Mouse (Mus musculus): ENCODE data around the gene Rapgef5.
A peak's percentile ranks its signal among the peaks of the same experiment; 100 is the strongest.

Gene Rapgef5

GRCm38 (mm10) chr12:117673188-117673587 lies 156.9 kb downstream of the Rapgef5 start:
- peak; percentile 6 for DNase-seq (ENCODE audit: low read depth)

GRCm38 (mm10) chr12:117674511-117674910 lies 158.2 kb downstream of the Rapgef5 start:
- no peak for DNase-seq (ENCODE audit: low read depth)

- no peak for DNase-seq (ENCODE audit: low read depth)
These were observed 160.0 kb downstream of the Rapgef5 start for GRCm38 (mm10) chr12:117676265-117676664.

DNA sequence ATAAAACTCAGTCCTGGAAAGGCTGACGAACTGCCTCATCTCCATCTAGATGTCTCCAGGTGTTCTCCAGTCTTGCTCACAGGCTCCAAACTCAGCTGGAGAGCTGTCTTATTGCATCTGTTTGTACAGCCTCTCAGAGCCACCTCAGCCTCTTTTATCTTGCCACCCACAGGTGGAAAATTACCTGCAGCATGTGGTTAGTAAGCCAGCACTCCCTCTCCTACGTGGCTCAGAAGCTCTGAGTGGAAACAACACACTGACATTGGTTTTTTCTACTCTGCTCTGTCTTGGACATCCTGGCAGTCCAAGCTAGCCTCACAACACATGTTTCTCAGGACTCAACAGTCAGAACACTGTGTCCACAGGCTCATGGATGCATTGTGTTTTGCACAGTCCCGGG lies 162.6 kb downstream of the Rapgef5 start:
- DNase-seq (ENCODE audit: low read depth): no peak

- no peak for DNase-seq (ENCODE audit: low read depth)
These were observed 163.5 kb downstream of the Rapgef5 start for GRCm38 (mm10) chr12:117679795-117680194.

GRCm38 (mm10) chr12:117681273-117681672 lies 165.0 kb downstream of the Rapgef5 start:
- no peak for DNase-seq (ENCODE audit: low read depth)

GRCm38 (mm10) chr12:117683377-117683776 lies 167.1 kb downstream of the Rapgef5 start:
- no peak for DNase-seq (ENCODE audit: low read depth)

GRCm38 (mm10) chr12:117683984-117684383 lies 167.7 kb downstream of the Rapgef5 start:
- DNase-seq (ENCODE audit: low read depth): no peak

GRCm38 (mm10) chr12:117684788-117685187 lies 168.5 kb downstream of the Rapgef5 start:
- DNase-seq (ENCODE audit: low read depth): no peak

- DNase-seq (ENCODE audit: low read depth): no peak
These were observed 169.1 kb downstream of the Rapgef5 start for GRCm38 (mm10) chr12:117685336-117685735.

DNA sequence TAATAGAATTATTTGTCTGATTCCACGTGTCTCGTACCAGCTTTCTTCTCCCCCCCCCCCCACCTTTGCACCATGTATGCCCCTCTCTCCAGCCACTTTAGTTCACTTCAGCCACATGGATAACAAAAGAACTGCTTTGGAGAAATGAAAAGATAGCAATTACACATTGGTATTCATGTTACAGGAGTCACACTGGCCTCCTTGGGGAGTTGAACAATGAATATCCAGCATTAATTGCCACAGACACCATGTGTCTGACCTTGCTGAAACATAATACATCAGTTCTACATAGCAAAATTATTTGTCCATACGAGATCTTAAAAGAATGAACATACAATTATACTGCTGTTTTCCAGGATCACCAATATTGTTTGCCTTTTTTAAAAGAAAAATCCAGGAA lies 170.5 kb downstream of the Rapgef5 start:
- DNase-seq (ENCODE audit: low read depth): no peak

GRCm38 (mm10) chr12:117688655-117689548 lies 172.6 kb downstream of the Rapgef5 start:
- DNase-seq (ENCODE audit: low read depth): no peak

GRCm38 (mm10) chr12:117691336-117691735 lies 175.1 kb downstream of the Rapgef5 start:
- DNase-seq (ENCODE audit: low read depth): no peak

DNA sequence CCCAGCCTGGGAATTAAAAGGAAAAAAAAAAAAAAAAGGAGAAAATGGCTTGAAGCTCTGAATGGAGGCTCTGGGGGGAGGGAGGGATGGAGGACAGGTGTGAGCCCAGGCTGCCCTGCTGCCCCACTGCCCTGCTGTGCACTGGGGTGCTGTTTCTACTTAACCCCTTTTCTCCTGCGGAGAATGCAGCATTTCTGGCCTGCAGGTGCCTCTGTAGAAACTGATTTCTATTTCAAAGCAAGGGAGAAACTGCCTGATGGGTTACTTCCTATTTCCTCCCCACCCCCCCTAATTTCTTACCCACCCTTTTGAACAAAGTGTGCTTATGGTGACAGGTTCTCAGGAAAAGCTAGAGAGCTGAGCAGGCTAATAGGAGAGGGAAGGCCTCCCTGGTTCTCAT lies 176.5 kb downstream of the Rapgef5 start:
- no peak for DNase-seq (ENCODE audit: low read depth)

DNA sequence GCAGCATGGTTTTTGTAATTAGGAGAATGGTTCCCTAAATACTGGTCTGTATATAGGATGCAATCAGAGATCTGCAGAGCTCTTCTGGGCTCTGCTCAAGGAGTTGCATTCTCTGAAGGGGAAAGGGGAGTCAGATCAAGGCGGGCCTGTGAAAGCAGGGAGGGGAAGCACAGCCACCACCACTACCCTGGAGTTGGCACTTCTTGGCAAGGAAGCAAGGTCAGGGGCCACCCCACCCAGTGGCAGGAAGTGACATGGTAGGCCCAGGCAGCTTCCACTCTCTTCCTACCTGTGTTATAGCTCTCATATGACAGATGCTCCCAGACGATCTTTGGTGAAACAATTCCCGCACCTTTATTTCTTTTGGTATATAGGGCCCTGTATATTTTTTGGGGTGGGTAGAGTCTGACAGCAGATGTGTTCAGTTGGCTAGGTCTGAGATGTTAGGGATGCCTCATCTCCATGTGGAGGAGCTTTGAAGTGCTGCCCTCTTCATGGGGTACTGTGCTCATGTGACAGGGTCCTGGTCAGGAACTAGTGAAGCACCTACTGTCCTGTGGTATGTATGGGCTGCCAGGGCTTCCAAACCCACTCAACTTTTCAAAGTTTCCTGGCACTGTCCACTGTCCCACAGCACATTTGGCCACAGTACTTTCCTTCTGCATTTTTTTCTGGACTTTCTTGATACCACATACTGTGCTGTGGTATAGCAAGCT lies 183.8 kb downstream of the Rapgef5 start:
- DNase-seq (ENCODE audit: low read depth): no peak

DNA sequence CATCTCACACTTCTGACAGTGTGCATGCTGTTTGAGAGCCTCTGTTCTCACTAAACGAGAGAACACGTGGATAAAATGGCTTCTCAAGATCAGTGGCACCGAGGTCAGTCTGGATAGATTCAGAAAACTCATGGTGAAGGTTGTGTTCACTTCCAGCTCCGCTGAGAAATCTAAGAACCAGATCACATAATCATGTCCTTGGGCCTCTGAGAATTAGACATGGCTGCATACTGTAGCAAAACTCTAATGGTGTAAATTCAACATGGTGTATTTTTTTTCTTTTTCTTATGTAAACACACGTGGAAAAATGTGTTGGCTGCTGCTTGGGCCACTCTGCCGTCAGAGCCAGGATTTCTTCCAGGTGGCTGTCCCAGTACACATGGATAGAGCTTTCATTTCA lies 184.6 kb downstream of the Rapgef5 start:
- no peak for DNase-seq (ENCODE audit: low read depth)

DNA sequence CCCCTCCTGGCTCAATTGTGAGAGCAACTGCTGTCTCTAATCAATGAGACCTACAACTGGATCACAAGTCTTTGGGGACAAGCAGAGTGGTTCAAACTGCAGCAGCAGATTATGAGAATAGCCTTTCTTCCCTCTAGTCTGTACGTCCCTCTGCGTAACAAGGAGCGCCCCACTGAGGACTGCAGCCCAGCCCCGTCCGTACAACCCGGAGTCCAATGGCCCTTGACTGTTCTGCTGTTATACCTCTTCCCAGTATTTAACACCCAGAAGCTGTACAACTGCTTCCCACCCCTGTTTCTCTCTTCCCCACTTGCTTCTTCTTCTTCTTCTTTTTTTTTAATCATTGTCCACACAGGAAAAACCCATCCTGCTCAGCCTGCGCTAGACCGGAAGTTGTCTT lies 186.0 kb downstream of the Rapgef5 start:
- no peak for DNase-seq (ENCODE audit: low read depth)

DNA sequence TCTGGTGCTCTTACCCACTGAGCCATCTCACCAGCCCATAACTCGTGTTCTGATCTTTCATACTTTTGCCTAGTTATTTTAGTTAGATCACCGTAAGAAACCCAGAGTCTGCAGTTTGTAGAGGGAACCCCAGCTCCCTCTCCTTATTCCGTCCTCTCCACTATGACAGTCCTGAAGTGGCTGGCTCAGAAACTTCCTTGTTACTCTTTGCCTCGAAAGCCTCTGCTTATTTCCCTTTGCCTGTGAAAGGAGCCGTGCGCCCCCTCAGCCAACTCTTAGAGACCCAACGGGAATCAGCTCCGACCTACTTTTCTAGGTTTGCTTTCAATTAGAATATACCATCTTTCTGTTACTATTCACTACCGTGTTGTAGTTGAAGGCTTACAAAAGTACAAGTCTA lies 186.6 kb downstream of the Rapgef5 start:
- DNase-seq (ENCODE audit: low read depth): no peak

DNA sequence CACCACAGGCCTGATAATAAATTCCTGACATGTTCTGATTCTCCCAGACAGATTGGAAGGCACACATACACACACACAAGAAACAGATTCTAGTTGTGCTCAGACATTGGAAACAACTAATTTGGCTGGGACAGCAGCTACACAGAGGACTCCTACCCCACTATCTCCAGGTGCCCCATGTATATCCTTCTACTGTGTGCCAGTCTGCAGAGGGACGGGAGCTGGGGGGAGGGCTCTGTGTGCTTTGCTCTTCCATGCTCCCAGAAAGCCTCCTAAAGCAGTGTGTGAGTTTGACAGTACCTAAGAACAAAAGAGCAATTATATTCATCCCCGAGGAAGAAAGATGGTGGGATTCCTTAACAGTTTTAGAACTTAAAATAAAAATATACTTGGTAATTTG lies 187.1 kb downstream of the Rapgef5 start:
- DNase-seq (ENCODE audit: low read depth): no peak

- DNase-seq (ENCODE audit: low read depth): no peak
These were observed 189.0 kb downstream of the Rapgef5 start for GRCm38 (mm10) chr12:117705308-117705707.

DNA sequence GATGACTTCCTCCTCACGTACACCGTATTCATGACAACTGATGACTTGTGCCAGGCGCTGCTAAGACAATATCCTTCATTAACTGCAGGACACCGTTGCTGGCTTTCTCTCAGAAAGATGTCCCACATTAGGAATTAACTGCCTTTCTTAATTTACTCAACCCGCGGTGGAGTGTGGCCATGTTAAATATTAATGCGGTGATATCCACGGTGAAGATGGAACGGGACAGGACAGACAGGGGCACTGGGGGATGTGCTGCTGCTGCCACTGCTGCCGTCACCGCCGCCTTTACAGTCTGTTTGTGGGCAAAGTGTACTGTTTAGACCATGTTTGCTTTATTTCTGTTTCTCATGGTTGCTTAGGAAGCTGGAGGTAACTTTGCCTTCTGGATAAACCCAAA lies 193.0 kb downstream of the Rapgef5 start:
- no peak for DNase-seq (ENCODE audit: low read depth)

- no peak for DNase-seq (ENCODE audit: low read depth)
These were observed 196.2 kb downstream of the Rapgef5 start for GRCm38 (mm10) chr12:117712474-117712873.

DNA sequence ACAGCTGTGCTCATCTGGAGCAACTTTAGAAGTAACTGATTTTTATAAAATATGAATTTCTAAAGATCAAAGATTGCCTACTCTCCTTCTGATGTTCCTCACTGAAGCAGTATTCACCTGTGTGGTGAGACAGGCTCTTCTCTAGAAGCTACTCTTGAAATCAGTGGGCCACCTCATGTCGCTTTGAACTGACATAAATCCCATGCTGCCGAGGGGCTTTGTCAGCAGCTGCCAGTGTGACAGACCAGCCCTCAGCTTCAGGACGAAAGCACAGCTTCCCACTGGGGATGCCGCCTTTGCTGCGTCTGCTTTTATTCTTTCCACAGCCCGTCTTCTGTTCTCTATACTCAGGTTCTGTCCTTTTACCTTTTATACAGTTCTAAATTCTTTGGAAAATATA lies 197.3 kb downstream of the Rapgef5 start:
- no peak for DNase-seq (ENCODE audit: low read depth)
